Mouse (Mus musculus): ENCODE measurements around the gene BC049352. TPM values are rescaled to one million over a fixed set of nuclear protein-coding genes. Genes with fewer than 3 reads are reported as not detected.

BC049352 gene
- polyA plus RNA-seq, 1 experiment from 2014 or later, result not detected

Small RNAs within 50 kb of the gene (microRNA-seq; reads per million reads assigned to microRNA genes)
- gene Mir7086, result not detected

Other genes with a start within 250 kb of the BC049352 start
- 26.4 and 27.8 TPM in 2 replicates for gene Ube4a, start 216.4 kb upstream of the BC049352 start, polyA plus RNA-seq (2016; fragmentation: Nextera tagmentation; extraction: Ambion mirVana)
- 0.20 and 1.5 TPM in 2 replicates for gene Cd3g, start 201.6 kb upstream of the BC049352 start, polyA plus RNA-seq (2016; fragmentation: Nextera tagmentation; extraction: Ambion mirVana)
- gene Cd3d, start 200.2 kb upstream of the BC049352 start, polyA plus RNA-seq (2016; fragmentation: Nextera tagmentation; extraction: Ambion mirVana), result not detected in 2 replicates
- 0.14 TPM in 1 of 2 replicates, not detected in the other for gene Cd3e, start 172.4 kb upstream of the BC049352 start, polyA plus RNA-seq (2016; fragmentation: Nextera tagmentation; extraction: Ambion mirVana)
- 12.7 and 16.8 TPM in 2 replicates for gene Mpzl2, start 142.2 kb upstream of the BC049352 start, polyA plus RNA-seq (2016; fragmentation: Nextera tagmentation; extraction: Ambion mirVana)
- 2.3 and 2.5 TPM in 2 replicates for gene Mpzl3, start 126.8 kb upstream of the BC049352 start, polyA plus RNA-seq (2016; fragmentation: Nextera tagmentation; extraction: Ambion mirVana)
- 0.99 and 1.00 TPM in 2 replicates for gene Jaml, start 102.8 kb upstream of the BC049352 start, polyA plus RNA-seq (2016; fragmentation: Nextera tagmentation; extraction: Ambion mirVana)
- 6.4 and 6.9 TPM in 2 replicates for gene Scn2b, start 64.2 kb upstream of the BC049352 start, polyA plus RNA-seq (2016; fragmentation: Nextera tagmentation; extraction: Ambion mirVana)
- 0.28 and 0.49 TPM in 2 replicates for gene Scn4b, start 43.6 kb upstream of the BC049352 start, polyA plus RNA-seq (2016; fragmentation: Nextera tagmentation; extraction: Ambion mirVana)
- not detected in 2 replicates for gene Tmprss4, start 22.1 kb downstream of the BC049352 start, polyA plus RNA-seq (2016; fragmentation: Nextera tagmentation; extraction: Ambion mirVana)
- 0.63 TPM in 2 replicates for gene Il10ra, start 87.1 kb downstream of the BC049352 start, polyA plus RNA-seq (2016; fragmentation: Nextera tagmentation; extraction: Ambion mirVana)
- gene Tmprss13, start 137.1 kb downstream of the BC049352 start, polyA plus RNA-seq (2016; fragmentation: Nextera tagmentation; extraction: Ambion mirVana), result 0.51 and 0.72 TPM in 2 replicates
- gene Fxyd6, start 188.2 kb downstream of the BC049352 start, polyA plus RNA-seq (2016; fragmentation: Nextera tagmentation; extraction: Ambion mirVana), result 119 and 126 TPM in 2 replicates
- 1.9 and 2.2 TPM in 2 replicates for gene Fxyd2, start 217.7 kb downstream of the BC049352 start, polyA plus RNA-seq (2016; fragmentation: Nextera tagmentation; extraction: Ambion mirVana)
- gene Dscaml1, start 244.6 kb downstream of the BC049352 start, polyA plus RNA-seq (2016; fragmentation: Nextera tagmentation; extraction: Ambion mirVana), result 0.83 and 0.84 TPM in 2 replicates

Data from limb, embryonic 12.5 days (tissue).